Mouse (Mus musculus): Measurements from ENCODE around the gene Tgfb1. TPM values are rescaled to one million over a fixed set of nuclear protein-coding genes. Genes with fewer than 3 reads are reported as not detected.
A peak's percentile ranks its signal among the peaks of the same experiment; 100 is the strongest.

Tgfb1 gene
- polyA plus RNA-seq, 1 experiment from 2014 or later, result 1.1 TPM

- 84% methylated on average over 4 of the region's 4 CpGs for WGBS
- Histone ChIP-seq H3K4me2 (replicated peaks) (no peak overlapping the region), H3K9me3 (ENCODE audit: control insufficient read depth, low read length) (no peaks in the 10 kb centered on the region), H3K4me3 (replicated peaks; ENCODE audit: low read length) (no peak overlapping the region), H3K9ac (no peak overlapping the region), H3K36me3 (replicated peaks; ENCODE audit: control insufficient read depth, insufficient read depth) (peaks cover 99% of the 10 kb centered on the region), H3K27ac (no peak overlapping the region), H3K27me3 (ENCODE audit: control insufficient read depth, insufficient read depth, low read length) (no peaks in the 10 kb centered on the region), H3K4me1 (replicated peaks; ENCODE audit: control insufficient read depth, insufficient read depth, low read length) (no peaks in the 10 kb centered on the region)
- DNase-seq (ENCODE audit: low spot score) (no peak), ATAC-seq (ENCODE audit: low FRiP score) (no peak)
These were observed 48.2 kb downstream of the Tgfb1 start for GRCm38 (mm10) chr7:25734991-25735390.

GRCm38 (mm10) chr7:25736920-25737319, 50.1 kb downstream of the Tgfb1 start:
- WGBS, result 93% methylated on average over 2 of the region's 2 CpGs
- H3K27ac ChIP-seq, result no peak overlapping the region
- no peaks in the 10 kb centered on the region for H3K9me3 ChIP-seq (ENCODE audit: control insufficient read depth, low read length)
- H3K4me1 ChIP-seq (replicated peaks; ENCODE audit: control insufficient read depth, insufficient read depth, low read length), result no peaks in the 10 kb centered on the region
- H3K27me3 ChIP-seq (ENCODE audit: control insufficient read depth, insufficient read depth, low read length), result no peaks in the 10 kb centered on the region
- ATAC-seq (ENCODE audit: low FRiP score) (no peak), DNase-seq (ENCODE audit: low spot score) (no peak)
- H3K4me3 ChIP-seq (replicated peaks; ENCODE audit: low read length), result no peak overlapping the region
- no peak overlapping the region for H3K4me2 ChIP-seq (replicated peaks)
- no peak overlapping the region for H3K9ac ChIP-seq
- H3K36me3 ChIP-seq (replicated peaks; ENCODE audit: control insufficient read depth, insufficient read depth), result peaks cover 100% of the 10 kb centered on the region

- peaks cover 100% of the 10 kb centered on the region for H3K36me3 ChIP-seq (replicated peaks; ENCODE audit: control insufficient read depth, insufficient read depth)
- no peaks in the 10 kb centered on the region for H3K9me3 ChIP-seq (ENCODE audit: control insufficient read depth, low read length)
- no peaks in the 10 kb centered on the region for H3K4me1 ChIP-seq (replicated peaks; ENCODE audit: control insufficient read depth, insufficient read depth, low read length)
- H3K4me3 ChIP-seq (replicated peaks; ENCODE audit: low read length), result no peak overlapping the region
- H3K27ac ChIP-seq, result no peak overlapping the region
- no peak overlapping the region for H3K9ac ChIP-seq
- DNase-seq (ENCODE audit: low spot score) (no peak), ATAC-seq (ENCODE audit: low FRiP score) (no peak)
- no peak overlapping the region for H3K4me2 ChIP-seq (replicated peaks)
- WGBS, result 95% methylated on average over 3 of the region's 3 CpGs
- no peaks in the 10 kb centered on the region for H3K27me3 ChIP-seq (ENCODE audit: control insufficient read depth, insufficient read depth, low read length)
These were observed 51.5 kb downstream of the Tgfb1 start for GRCm38 (mm10) chr7:25738277-25738676.

- Histone ChIP-seq H3K27me3 (ENCODE audit: control insufficient read depth, insufficient read depth, low read length) (no peaks in the 10 kb centered on the region), H3K9me3 (ENCODE audit: control insufficient read depth, low read length) (no peaks in the 10 kb centered on the region), H3K4me1 (replicated peaks; ENCODE audit: control insufficient read depth, insufficient read depth, low read length) (no peaks in the 10 kb centered on the region), H3K9ac (no peak overlapping the region), H3K4me3 (replicated peaks; ENCODE audit: low read length) (no peak overlapping the region), H3K4me2 (replicated peaks) (no peak overlapping the region), H3K27ac (no peak overlapping the region), H3K36me3 (replicated peaks; ENCODE audit: control insufficient read depth, insufficient read depth) (peaks cover 98% of the 10 kb centered on the region)
- DNase-seq (ENCODE audit: low spot score) (no peak), ATAC-seq (ENCODE audit: low FRiP score) (no peak)
- 92% methylated on average over 3 of the region's 3 CpGs for whole genome bisulfite sequencing
These were observed 60.0 kb downstream of the Tgfb1 start for GRCm38 (mm10) chr7:25746844-25747243.

- no peak overlapping the region for H3K27ac ChIP-seq
- H3K4me3 ChIP-seq (replicated peaks; ENCODE audit: low read length), result peak overlapping the region; percentile 96
- peaks cover 38% of the 10 kb centered on the region for H3K36me3 ChIP-seq (replicated peaks; ENCODE audit: control insufficient read depth, insufficient read depth)
- ATAC-seq (ENCODE audit: low FRiP score) (no peak), DNase-seq (ENCODE audit: low spot score) (no peak)
- no peaks in the 10 kb centered on the region for H3K9me3 ChIP-seq (ENCODE audit: control insufficient read depth, low read length)
- H3K4me2 ChIP-seq (replicated peaks), result peak overlapping the region; percentile 99
- H3K4me1 ChIP-seq (replicated peaks; ENCODE audit: control insufficient read depth, insufficient read depth, low read length), result peaks cover 17% of the 10 kb centered on the region
- peak overlapping the region; percentile 97 for H3K9ac ChIP-seq
- no peaks in the 10 kb centered on the region for H3K27me3 ChIP-seq (ENCODE audit: control insufficient read depth, insufficient read depth, low read length)
These were observed 66.3 kb downstream of the Tgfb1 start for GRCm38 (mm10) chr7:25753076-25753475.

- no peaks in the 10 kb centered on the region for H3K9me3 ChIP-seq (ENCODE audit: control insufficient read depth, low read length)
- ATAC-seq (ENCODE audit: low FRiP score) (peak; percentile 6; the same call in 1 of the 2 replicates), DNase-seq (ENCODE audit: low spot score) (no peak)
- peak overlapping the region; percentile 96 for H3K4me3 ChIP-seq (replicated peaks; ENCODE audit: low read length)
- peaks cover 30% of the 10 kb centered on the region for H3K36me3 ChIP-seq (replicated peaks; ENCODE audit: control insufficient read depth, insufficient read depth)
- H3K9ac ChIP-seq, result peak overlapping the region; percentile 97
- H3K27ac ChIP-seq, result peak overlapping the region; percentile 99
- no peaks in the 10 kb centered on the region for H3K27me3 ChIP-seq (ENCODE audit: control insufficient read depth, insufficient read depth, low read length)
- 2% methylated on average over 46 of the region's 46 CpGs for WGBS
- peaks cover 17% of the 10 kb centered on the region for H3K4me1 ChIP-seq (replicated peaks; ENCODE audit: control insufficient read depth, insufficient read depth, low read length)
- H3K4me2 ChIP-seq (replicated peaks), result peak overlapping the region; percentile 99
These were observed 67.0 kb downstream of the Tgfb1 start for GRCm38 (mm10) chr7:25753643-25754438.

- ATAC-seq (ENCODE audit: low FRiP score) (no peak), DNase-seq (ENCODE audit: low spot score) (no peak)
- Histone ChIP-seq H3K27me3 (ENCODE audit: control insufficient read depth, insufficient read depth, low read length) (no peaks in the 10 kb centered on the region), H3K9me3 (ENCODE audit: control insufficient read depth, low read length) (no peaks in the 10 kb centered on the region), H3K4me2 (replicated peaks) (peak overlapping the region; percentile 99), H3K36me3 (replicated peaks; ENCODE audit: control insufficient read depth, insufficient read depth) (peaks cover 25% of the 10 kb centered on the region), H3K27ac (peak overlapping the region; percentile 99), H3K4me3 (replicated peaks; ENCODE audit: low read length) (peak overlapping the region; percentile 96), H3K4me1 (replicated peaks; ENCODE audit: control insufficient read depth, insufficient read depth, low read length) (peaks cover 17% of the 10 kb centered on the region), H3K9ac (peak overlapping the region; percentile 97)
- WGBS, result 0% methylated on average over 29 of the region's 30 CpGs
These were observed 67.6 kb downstream of the Tgfb1 start for GRCm38 (mm10) chr7:25754439-25754737.

Other genes with a start within 250 kb of the Tgfb1 start
- gene Ceacam1, start 209.4 kb upstream of the Tgfb1 start, polyA plus RNA-seq (2014; fragmentation: Nextera tagmentation; extraction: Ambion mirVana), result 0.91 and 1.4 TPM in 2 replicates
- 0.21 TPM in 1 of 2 replicates, not detected in the other for gene Ceacam2, start 147.1 kb upstream of the Tgfb1 start, polyA plus RNA-seq (2014; fragmentation: Nextera tagmentation; extraction: Ambion mirVana)
- gene Erich4, start 71.1 kb upstream of the Tgfb1 start, polyA plus RNA-seq (2014; fragmentation: Nextera tagmentation; extraction: Ambion mirVana), result not detected in 2 replicates
- 43.3 and 43.8 TPM in 2 replicates for gene Dmac2, start 67.6 kb upstream of the Tgfb1 start, polyA plus RNA-seq (2014; fragmentation: Nextera tagmentation; extraction: Ambion mirVana)
- gene B3gnt8, start 60.3 kb upstream of the Tgfb1 start, polyA plus RNA-seq (2014; fragmentation: Nextera tagmentation; extraction: Ambion mirVana), result 0.27 and 0.43 TPM in 2 replicates
- gene Bckdha, start 28.0 kb upstream of the Tgfb1 start, polyA plus RNA-seq (2014; fragmentation: Nextera tagmentation; extraction: Ambion mirVana), result 33.0 and 37.3 TPM in 2 replicates
- gene Exosc5, start 27.8 kb upstream of the Tgfb1 start, polyA plus RNA-seq (2014; fragmentation: Nextera tagmentation; extraction: Ambion mirVana), result 31.5 and 39.7 TPM in 2 replicates
- 54.1 and 64.8 TPM in 2 replicates for gene Tmem91, start 11.8 kb upstream of the Tgfb1 start, polyA plus RNA-seq (2014; fragmentation: Nextera tagmentation; extraction: Ambion mirVana)
- gene B9d2, start 6.2 kb upstream of the Tgfb1 start, polyA plus RNA-seq (2014; fragmentation: Nextera tagmentation; extraction: Ambion mirVana), result 41.8 and 42.7 TPM in 2 replicates
- 41.9 and 43.5 TPM in 2 replicates for gene Ccdc97, start 32.1 kb downstream of the Tgfb1 start, polyA plus RNA-seq (2014; fragmentation: Nextera tagmentation; extraction: Ambion mirVana)
- 54.7 and 55.2 TPM in 2 replicates for gene Hnrnpul1, start 67.8 kb downstream of the Tgfb1 start, polyA plus RNA-seq (2014; fragmentation: Nextera tagmentation; extraction: Ambion mirVana)
- 16.8 and 20.6 TPM in 2 replicates for gene Axl, start 101.7 kb downstream of the Tgfb1 start, polyA plus RNA-seq (2014; fragmentation: Nextera tagmentation; extraction: Ambion mirVana)
- gene Cyp2s1, start 129.9 kb downstream of the Tgfb1 start, polyA plus RNA-seq (2014; fragmentation: Nextera tagmentation; extraction: Ambion mirVana), result 1.6 and 2.2 TPM in 2 replicates
- not detected in 2 replicates for gene Cyp2b10, start 210.6 kb downstream of the Tgfb1 start, polyA plus RNA-seq (2014; fragmentation: Nextera tagmentation; extraction: Ambion mirVana)